Mouse (Mus musculus) limb, embryonic 14.5 days (tissue): ENCODE data around the gene Prkce. TPM values are rescaled to one million over a fixed set of nuclear protein-coding genes. Genes with fewer than 3 reads are reported as not detected.

Source experiments
- ATAC-seq: fragments of 200-750 bp; cut with Nextera tagmentation; 2 replicates; pipeline ENCODE4 v1.8.0; 2017; ENCODE audit warnings: low read depth, moderate number of reproducible peaks, moderate TSS enrichment; ENCODE audit not compliant: low FRiP score
- DNase-seq: peaks from one replicate; pipeline ENCODE4 v3.0.0-alpha.2; 2015; ENCODE audit warnings: low spot score
- H3K27ac ChIP-seq: fragments of 300-500 bp; sonication (generic); replicated peaks from 2 replicates; pipeline ENCODE4 v1.5.1; 2014; ENCODE audit warnings: low read depth, mild to moderate bottlenecking, low read length, moderate library complexity, mixed read lengths
- H3K27me3 ChIP-seq: fragments of 300-500 bp; sonication (generic); 2 replicates; pipeline ENCODE4 v1.6.1; 2014; ENCODE audit warnings: low read length, mixed read lengths; ENCODE audit not compliant: control insufficient read depth, insufficient read depth
- H3K36me3 ChIP-seq: fragments of 300-500 bp; sonication (generic); 2 replicates; pipeline ENCODE4 v1.6.1; 2014; ENCODE audit warnings: mild to moderate bottlenecking, low read length, moderate library complexity, mixed read lengths; ENCODE audit not compliant: control insufficient read depth, insufficient read depth
- H3K4me1 ChIP-seq: fragments of 300-500 bp; sonication (generic); 2 replicates; pipeline ENCODE4 v1.6.1; 2014; ENCODE audit warnings: antibody characterized with exemption, low read length, mixed read lengths; ENCODE audit not compliant: control insufficient read depth, insufficient read depth
- H3K4me2 ChIP-seq: fragments of 300-500 bp; sonication (generic); replicated peaks from 2 replicates; pipeline ENCODE4 v1.6.1; 2014; ENCODE audit warnings: low read depth, mild to moderate bottlenecking, low read length, moderate library complexity; ENCODE audit not compliant: severe bottlenecking
- H3K4me3 ChIP-seq: fragments of 300-500 bp; sonication (generic); replicated peaks from 2 replicates; pipeline ENCODE4 v1.5.1; 2014; ENCODE audit warnings: low read length
- H3K9ac ChIP-seq: fragments of 300-500 bp; sonication (generic); 2 replicates; pipeline ENCODE4 v1.6.1; 2014; ENCODE audit warnings: mild to moderate bottlenecking, low read depth, low read length, moderate library complexity; ENCODE audit not compliant: severe bottlenecking
- H3K9me3 ChIP-seq: fragments of 300-500 bp; sonication (generic); 2 replicates; pipeline ENCODE4 v1.6.1; 2016; ENCODE audit warnings: low read length; ENCODE audit not compliant: control insufficient read depth
- POLR2A ChIP-seq: fragments of 200-500 bp; IDR thresholded peaks from 2 replicates; pipeline ENCODE4 v1.8.0; 2012; ENCODE audit warnings: inconsistent platforms, mild to moderate bottlenecking, moderate library complexity, borderline replicate concordance; ENCODE audit not compliant: insufficient read depth, insufficient read length; ENCODE audit errors: extremely low read depth
- WGBS: fragments of 180-500 bp; shearing (Covaris S2); extraction: QIAGEN DNeasy Blood & Tissue Kit; methylation state at CpG from one replicate; pipeline ENCODE4 v1.1.7; 2014; 5-methylcytosine and 5-hydroxymethylcytosine counted together
- polyA plus RNA-seq, 2 experiments: library from polyadenylated mRNA; depleted of rRNA in 1 of 2; stranded (reverse) in 1 of 2; unstranded in 1 of 2; fragments of >200 nt; fragmentation: Nextera tagmentation in 1 of 2; extraction: Ambion mirVana in 1 of 2; gene quantifications; 2 replicates each; pipeline versions ENCODE4 v1.2.1 to v1.2.3; 2012 to 2014

Gene Prkce
- polyA plus RNA-seq, 2 experiments: 4.7 to 9.3 TPM

- H3K27me3 ChIP-seq: no peaks in the 10 kb centered on the region
- DNase-seq: no peak
- no peaks in the 10 kb centered on the region for H3K4me1 ChIP-seq
- H3K9ac ChIP-seq: no peak overlapping the region
- no peak for TF ChIP-seq POLR2A
- WGBS: 100% methylated on average over 1 of the region's 1 CpGs
- H3K36me3 ChIP-seq: no peaks in the 10 kb centered on the region
- no peaks in the 10 kb centered on the region for H3K9me3 ChIP-seq
- H3K4me2 ChIP-seq: no peak overlapping the region
- H3K27ac ChIP-seq: no peak overlapping the region
- no peak overlapping the region for H3K4me3 ChIP-seq
- no peak for ATAC-seq
Observed at GRCm38 (mm10) chr17:86435570-86435969, 268.0 kb downstream of the Prkce start.

GRCm38 (mm10) chr17:86435984-86436383, 268.4 kb downstream of the Prkce start:
- 100% methylated on average over 2 of the region's 2 CpGs for WGBS

DNA sequence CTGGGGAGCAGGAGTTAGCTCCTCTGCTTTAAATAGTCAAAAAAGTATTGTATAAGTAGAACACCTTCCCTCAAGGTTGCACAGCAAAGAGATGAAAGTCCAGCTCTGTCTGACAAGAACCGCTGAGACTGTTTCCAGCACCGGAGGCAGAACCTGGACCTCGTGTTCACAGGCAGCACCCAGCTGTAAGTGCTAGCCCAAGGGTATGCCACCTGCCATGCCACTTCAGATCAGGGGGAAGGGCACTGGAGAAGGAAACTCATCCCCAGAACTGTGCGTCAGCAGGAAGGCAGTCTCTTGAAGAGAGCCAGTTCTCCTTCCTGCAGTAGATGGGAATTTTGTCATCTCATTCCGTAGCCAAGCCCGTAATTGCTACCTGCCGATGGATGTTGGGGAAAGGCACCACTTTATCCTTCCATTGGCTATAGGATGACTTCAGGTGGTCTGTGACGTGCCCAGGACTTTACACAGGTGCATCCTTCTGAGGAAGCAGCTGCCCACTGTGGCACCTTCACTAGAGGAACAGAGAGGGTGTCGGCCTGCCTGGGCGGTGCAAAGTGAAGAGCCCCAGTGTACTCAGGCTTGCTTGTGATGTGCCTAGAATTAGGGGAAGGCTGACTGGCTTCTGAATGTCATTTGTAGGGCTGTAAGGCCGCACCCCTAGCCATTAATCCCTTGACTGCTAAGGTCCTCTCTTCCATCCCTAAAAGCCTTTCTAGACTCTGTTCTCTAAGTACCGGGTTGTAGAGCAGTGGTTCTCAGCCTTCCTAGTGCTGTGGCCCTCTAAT, 269.2 kb downstream of the Prkce start:
- 86% methylated on average over 12 of the region's 12 CpGs for WGBS
- no peak for ATAC-seq
- Histone ChIP-seq H3K4me2 (no peak overlapping the region), H3K36me3 (no peaks in the 10 kb centered on the region), H3K4me1 (no peaks in the 10 kb centered on the region), H3K27ac (no peak overlapping the region), H3K9ac (no peak overlapping the region), H3K27me3 (no peaks in the 10 kb centered on the region), H3K4me3 (no peak overlapping the region), H3K9me3 (no peaks in the 10 kb centered on the region)
- DNase-seq: no peak
- no peak for TF ChIP-seq POLR2A

More at GRCm38 (mm10) chr17:86435984-86436383, 268.4 kb downstream of the Prkce start:
- no peak overlapping the region for H3K4me2 ChIP-seq
- no peak overlapping the region for H3K4me3 ChIP-seq
- ATAC-seq (no peak), DNase-seq (no peak)
- H3K9me3 ChIP-seq: no peaks in the 10 kb centered on the region
- no peaks in the 10 kb centered on the region for H3K27me3 ChIP-seq
- no peaks in the 10 kb centered on the region for H3K36me3 ChIP-seq
- H3K27ac ChIP-seq: no peak overlapping the region
- H3K4me1 ChIP-seq: no peaks in the 10 kb centered on the region
- no peak overlapping the region for H3K9ac ChIP-seq
- TF ChIP-seq POLR2A: no peak

GRCm38 (mm10) chr17:86437516-86438277, 270.1 kb downstream of the Prkce start:
- no peaks in the 10 kb centered on the region for H3K36me3 ChIP-seq
- H3K4me3 ChIP-seq: no peak overlapping the region
- ATAC-seq (no peak), DNase-seq (no peak)
- WGBS: 82% methylated on average over 20 of the region's 20 CpGs
- H3K27ac ChIP-seq: no peak overlapping the region
- H3K27me3 ChIP-seq: no peaks in the 10 kb centered on the region
- no peak overlapping the region for H3K4me2 ChIP-seq
- no peaks in the 10 kb centered on the region for H3K9me3 ChIP-seq
- TF ChIP-seq POLR2A: no peak
- H3K9ac ChIP-seq: no peak overlapping the region
- H3K4me1 ChIP-seq: no peaks in the 10 kb centered on the region

GRCm38 (mm10) chr17:86438278-86438661, 270.7 kb downstream of the Prkce start:
- H3K4me2 ChIP-seq: no peak overlapping the region
- no peaks in the 10 kb centered on the region for H3K36me3 ChIP-seq
- H3K27ac ChIP-seq: no peak overlapping the region
- ATAC-seq (no peak), DNase-seq (no peak)
- TF ChIP-seq POLR2A: no peak
- H3K4me3 ChIP-seq: no peak overlapping the region
- H3K9me3 ChIP-seq: no peaks in the 10 kb centered on the region
- WGBS: 47% methylated on average over 3 of the region's 3 CpGs
- H3K9ac ChIP-seq: no peak overlapping the region
- no peaks in the 10 kb centered on the region for H3K27me3 ChIP-seq
- no peaks in the 10 kb centered on the region for H3K4me1 ChIP-seq
